Mouse (Mus musculus): ENCODE data around the gene Ccdc27. TPM values are rescaled to one million over a fixed set of nuclear protein-coding genes. Genes with fewer than 3 reads are reported as not detected.

Gene Ccdc27
- polyA plus RNA-seq, 1 experiment: not detected

DNA sequence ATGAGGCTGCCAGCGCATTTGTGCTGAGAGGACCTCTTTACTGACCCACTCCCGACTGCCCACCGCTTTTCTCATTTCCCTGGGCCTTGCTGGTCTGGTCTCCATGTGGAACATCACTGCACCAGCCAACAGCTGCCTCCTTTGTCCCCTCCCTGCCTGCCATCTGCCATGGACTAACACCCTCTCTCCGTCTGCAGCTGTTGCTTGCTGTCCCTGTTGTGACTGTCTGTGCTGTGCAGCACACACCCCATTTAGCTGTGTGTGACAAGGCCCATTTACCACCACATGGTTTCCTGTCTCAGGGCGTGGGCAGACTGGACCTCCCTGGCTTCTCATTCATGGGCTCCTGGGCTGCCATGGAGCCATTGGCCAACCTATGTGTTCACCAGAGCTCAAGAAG, 37.0 kb downstream of the Ccdc27 start:
- peaks cover 63% of the 10 kb centered on the region for H3K36me3 ChIP-seq (ENCODE audit: control insufficient read depth)
- peaks cover 3% of the 10 kb centered on the region; the same call in 1 of the 2 replicates for H3K9me3 ChIP-seq (ENCODE audit: control insufficient read depth, low read length)
- H3K4me3 ChIP-seq (replicated peaks): no peak overlapping the region
- no peak for TF ChIP-seq GATA1 (IDR thresholded peaks at IDR 0.05; ENCODE audit: low read length)
- TF ChIP-seq TAL1 (IDR thresholded peaks at IDR 0.05; ENCODE audit: low read length): no peak
- peaks cover 4% of the 10 kb centered on the region for H3K4me1 ChIP-seq (ENCODE audit: control insufficient read depth)
- H3K27me3 ChIP-seq (ENCODE audit: control insufficient read depth): no peaks in the 10 kb centered on the region

DNA sequence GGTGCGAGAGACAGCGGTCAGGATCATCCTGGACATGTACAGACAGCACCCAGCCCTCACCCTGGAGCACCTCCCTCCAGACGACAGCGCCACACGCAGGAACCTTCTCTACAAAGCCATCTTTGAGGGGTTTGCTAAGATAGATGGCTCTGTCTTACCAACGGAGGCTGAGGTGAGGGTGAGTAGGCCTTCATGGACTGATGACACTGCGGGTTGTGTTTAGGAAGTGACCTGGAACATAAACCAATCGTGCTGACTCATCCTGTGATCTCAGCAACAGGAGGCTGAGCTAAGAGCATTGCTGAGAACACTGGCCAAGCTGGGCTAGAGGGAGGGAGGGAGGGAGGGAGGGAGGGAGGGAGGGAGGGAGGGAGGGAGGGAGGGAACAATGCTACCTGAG, 49.0 kb downstream of the Ccdc27 start:
- TF ChIP-seq GATA1 (IDR thresholded peaks at IDR 0.05; ENCODE audit: low read length) (no peak), TAL1 (IDR thresholded peaks at IDR 0.05; ENCODE audit: low read length) (no peak)
- Histone ChIP-seq H3K36me3 (ENCODE audit: control insufficient read depth) (peaks cover 94% of the 10 kb centered on the region), H3K4me1 (ENCODE audit: control insufficient read depth) (no peaks in the 10 kb centered on the region), H3K27me3 (ENCODE audit: control insufficient read depth) (no peaks in the 10 kb centered on the region), H3K9me3 (ENCODE audit: control insufficient read depth, low read length) (no peaks in the 10 kb centered on the region), H3K4me3 (replicated peaks) (no peak overlapping the region)

DNA sequence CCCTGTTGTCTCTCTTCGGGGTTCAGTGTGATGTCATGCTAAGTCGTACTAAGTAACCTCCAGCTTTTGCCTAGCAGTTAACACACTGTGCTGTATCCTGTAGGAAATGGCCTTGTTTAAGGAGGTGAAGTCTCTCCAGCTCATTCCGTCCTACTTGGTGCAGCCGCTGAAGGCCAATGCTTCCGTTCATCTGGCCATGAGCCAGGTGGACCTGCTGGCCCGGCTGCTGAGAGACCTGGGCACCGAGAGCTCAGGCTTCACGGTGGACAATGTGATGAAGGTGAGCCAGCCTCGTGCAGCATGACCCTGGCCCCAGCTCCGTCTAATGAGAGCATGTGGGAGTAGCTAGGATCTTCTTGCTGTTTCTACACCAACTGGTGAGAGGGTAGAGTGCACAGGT, 49.8 kb downstream of the Ccdc27 start:
- TF ChIP-seq TAL1 (IDR thresholded peaks at IDR 0.05; ENCODE audit: low read length) (no peak), GATA1 (IDR thresholded peaks at IDR 0.05; ENCODE audit: low read length) (no peak)
- peaks cover 94% of the 10 kb centered on the region for H3K36me3 ChIP-seq (ENCODE audit: control insufficient read depth)
- H3K4me1 ChIP-seq (ENCODE audit: control insufficient read depth): no peaks in the 10 kb centered on the region

DNA sequence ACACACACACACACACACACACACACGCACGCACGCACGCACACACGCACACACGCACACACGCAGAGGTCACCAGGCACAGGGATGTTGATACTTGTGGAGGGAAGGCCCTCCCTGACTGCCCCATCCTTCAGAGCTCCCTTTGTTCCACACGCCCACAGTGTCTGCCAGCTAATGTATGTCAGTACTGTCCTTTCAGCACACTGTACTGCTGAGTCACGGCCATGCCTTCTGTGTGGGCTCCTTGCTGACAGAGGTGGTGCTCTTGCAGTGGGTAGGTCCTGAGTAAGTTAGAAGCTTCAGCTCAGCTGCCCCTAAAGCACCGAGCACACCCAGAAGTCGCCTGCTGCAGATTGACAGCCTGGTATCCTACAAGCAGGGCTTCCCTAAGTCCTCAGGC, 62.0 kb downstream of the Ccdc27 start:
- no peak overlapping the region for H3K4me3 ChIP-seq (replicated peaks)
- peaks cover 79% of the 10 kb centered on the region for H3K36me3 ChIP-seq (ENCODE audit: control insufficient read depth)
- H3K4me1 ChIP-seq (ENCODE audit: control insufficient read depth): peaks cover 30% of the 10 kb centered on the region
- H3K9me3 ChIP-seq (ENCODE audit: control insufficient read depth, low read length): no peaks in the 10 kb centered on the region
- no peaks in the 10 kb centered on the region for H3K27me3 ChIP-seq (ENCODE audit: control insufficient read depth)
- TF ChIP-seq TAL1 (IDR thresholded peaks at IDR 0.05; ENCODE audit: low read length) (no peak), GATA1 (IDR thresholded peaks at IDR 0.05; ENCODE audit: low read length) (no peak)

More for the DNA sequence above, 49.8 kb downstream of the Ccdc27 start:
- Histone ChIP-seq H3K9me3 (ENCODE audit: control insufficient read depth, low read length) (no peaks in the 10 kb centered on the region), H3K4me3 (replicated peaks) (no peak overlapping the region), H3K27me3 (ENCODE audit: control insufficient read depth) (no peaks in the 10 kb centered on the region)

DNA sequence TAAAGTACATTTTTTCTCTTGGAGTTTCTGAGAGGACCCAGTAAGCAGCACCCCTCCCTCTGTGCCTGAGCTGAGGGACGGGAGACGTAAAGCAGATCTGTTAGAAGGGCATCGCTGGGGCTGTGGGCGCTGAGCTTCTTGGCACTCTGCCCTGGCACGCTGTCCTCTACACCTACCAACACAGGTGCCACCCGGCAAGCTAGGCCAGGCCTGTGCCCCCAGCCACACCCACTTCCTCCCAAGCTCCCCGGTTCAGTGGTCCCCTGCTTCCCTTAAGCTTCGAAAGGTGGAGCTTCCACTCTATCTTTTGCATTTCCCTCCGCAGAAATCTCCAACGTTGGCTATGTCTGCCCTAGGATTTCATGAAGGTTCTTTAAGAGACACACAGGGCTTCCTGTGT, 63.2 kb downstream of the Ccdc27 start:
- no peak for TF ChIP-seq GATA1 (IDR thresholded peaks at IDR 0.05; ENCODE audit: low read length)
- TF ChIP-seq TAL1 (IDR thresholded peaks at IDR 0.05; ENCODE audit: low read length): no peak
- Histone ChIP-seq H3K27me3 (ENCODE audit: control insufficient read depth) (no peaks in the 10 kb centered on the region), H3K36me3 (ENCODE audit: control insufficient read depth) (peaks cover 67% of the 10 kb centered on the region), H3K4me3 (replicated peaks) (no peak overlapping the region), H3K9me3 (ENCODE audit: control insufficient read depth, low read length) (no peaks in the 10 kb centered on the region), H3K4me1 (ENCODE audit: control insufficient read depth) (peaks cover 40% of the 10 kb centered on the region)

Other genes starting within 250 kb of the Ccdc27 start
- gene A430005L14Rik, start 85.4 kb downstream of the Ccdc27 start, polyA plus RNA-seq (2012): 30.6 and 35.2 TPM in 2 replicates
- gene Dffb, start 67.6 kb downstream of the Ccdc27 start, polyA plus RNA-seq (2012): 0.75 and 2.1 TPM in 2 replicates
- gene Cep104, start 67.5 kb downstream of the Ccdc27 start, polyA plus RNA-seq (2012): 1.2 and 1.3 TPM in 2 replicates
- 10.4 and 11.2 TPM in 2 replicates for gene Lrrc47, start 30.9 kb downstream of the Ccdc27 start, polyA plus RNA-seq (2012)
- gene Smim1, start 16.4 kb downstream of the Ccdc27 start, polyA plus RNA-seq (2012): 35.8 and 57.8 TPM in 2 replicates
- gene Trp73, start 97.5 kb upstream of the Ccdc27 start, polyA plus RNA-seq (2012): 0.11 TPM in 1 of 2 replicates, not detected in the other
- gene Wrap73, start 99.7 kb upstream of the Ccdc27 start, polyA plus RNA-seq (2012): 1.4 and 1.9 TPM in 2 replicates
- 30.6 and 36.0 TPM in 2 replicates for gene Tprgl, start 118.0 kb upstream of the Ccdc27 start, polyA plus RNA-seq (2012)
- under 0.01 TPM in 1 of 2 replicates, not detected in the other for gene Megf6, start 128.1 kb upstream of the Ccdc27 start, polyA plus RNA-seq (2012)